Mouse (Mus musculus): ENCODE data around the gene Plvap.

DNA sequence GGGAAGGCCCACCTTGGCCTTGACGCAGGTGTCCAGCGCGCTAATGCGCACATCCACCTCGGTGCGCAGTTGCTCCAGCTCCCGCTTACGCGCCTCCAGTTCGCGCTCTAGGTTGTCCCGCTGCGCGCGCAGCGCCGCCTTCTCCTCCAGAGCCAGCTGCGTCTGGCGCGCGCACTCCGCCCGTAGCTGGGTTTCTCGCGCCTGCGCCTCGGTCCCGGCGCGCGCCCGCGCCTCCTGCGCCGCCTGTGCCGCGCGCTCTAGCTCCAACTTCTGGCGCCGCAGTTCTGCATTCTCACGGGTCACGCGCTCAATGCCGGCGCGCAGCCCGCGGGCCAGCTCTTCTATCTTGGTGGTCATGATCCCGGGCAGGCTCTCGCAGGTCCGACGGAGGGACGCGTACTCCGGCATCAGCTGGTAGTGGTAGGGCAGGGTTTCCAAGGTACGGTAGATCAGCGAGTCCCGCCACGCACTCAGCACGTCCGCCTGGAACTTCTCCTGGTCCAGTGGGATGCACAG is 3.9 kb downstream of the Plvap start:
- TF ChIP-seq POLR2A (IDR thresholded peaks at IDR 0.05; ENCODE audit: borderline replicate concordance, extremely low read depth, low read depth, low read length) (no peak), CTCF (IDR thresholded peaks at IDR 0.05; ENCODE audit: insufficient read depth, low read length) (no peak)
